ENCODE assay signal across 20 mouse cellular contexts in genomic region chr16:24295626-24296440, GRCm38 (mm10).
DNase-seq lines count a peak whose midpoint lies in the region; ATAC-seq and TF ChIP-seq lines count a peak whose summit lies in the region.
"Had no signal": no experiment of that assay in that cellular context is flagged by ENCODE, and none has a peak within 500 bp of the region (broad histone marks: within the 10 kb centered on the region; RNA-seq: fewer than 3 reads in every experiment).

No protein-coding gene starts in this region.

- no peak for TF ChIP-seq EP300 in liver, embryonic 14.5 days (IDR thresholded peaks at IDR 0.05; ENCODE audit: low read depth)

- H3K9me3 ChIP-seq in liver, embryonic 14.5 days (ENCODE audit: control insufficient read depth, low read length) = no peaks in the 10 kb centered on the region
- no peaks in the 10 kb centered on the region for H3K9me3 ChIP-seq in heart, embryonic 10.5 days
- H3K9me3 ChIP-seq: hindbrain, embryonic 15.5 days; limb, embryonic 15.5 days; midbrain, embryonic 10.5 days; stomach, embryonic 15.5 days had no signal

- H3K4me3 ChIP-seq in liver, embryonic 14.5 days (ENCODE audit: insufficient read depth in 1 of 2, low read depth in 2 of 2, low read length in 2 of 2) = no peak overlapping the region
- H3K4me3 ChIP-seq in heart, embryonic 10.5 days = no peak overlapping the region
- H3K4me3 ChIP-seq: hindbrain, embryonic 15.5 days; limb, embryonic 15.5 days; midbrain, embryonic 10.5 days; stomach, embryonic 15.5 days had no signal

- H3K36me3 ChIP-seq in liver, embryonic 14.5 days (replicated peaks; ENCODE audit: control insufficient read depth, insufficient read depth, low read depth) = no peaks in the 10 kb centered on the region
- H3K36me3 ChIP-seq in heart, embryonic 10.5 days = no peaks in the 10 kb centered on the region
- H3K36me3 ChIP-seq: hindbrain, embryonic 15.5 days; limb, embryonic 15.5 days; midbrain, embryonic 10.5 days; stomach, embryonic 15.5 days had no signal

- H3K4me1 ChIP-seq in liver, embryonic 14.5 days (replicated peaks; ENCODE audit: control insufficient read depth in 2 of 2, insufficient read depth in 2 of 2, low read length in 1 of 2) = no peaks in the 10 kb centered on the region
- peaks cover 9% of the 10 kb centered on the region; the same call in 1 of the 2 replicates for H3K4me1 ChIP-seq in heart, embryonic 10.5 days
- H3K4me1 ChIP-seq: hindbrain, embryonic 15.5 days; limb, embryonic 15.5 days; midbrain, embryonic 10.5 days; stomach, embryonic 15.5 days had no signal

- peak overlapping the region; percentile 31 for H3K4me2 ChIP-seq in liver, embryonic 14.5 days (ENCODE audit: low read depth)
- H3K4me2 ChIP-seq: heart, embryonic 11.5 days; hindbrain, embryonic 15.5 days; limb, embryonic 15.5 days; stomach, embryonic 15.5 days had no signal

- H3K9ac ChIP-seq in liver, embryonic 14.5 days (replicated peaks) = no peak overlapping the region
- H3K9ac ChIP-seq: hindbrain, embryonic 15.5 days; limb, embryonic 15.5 days; stomach, embryonic 15.5 days had no signal

- H3K27me3 ChIP-seq in liver, embryonic 14.5 days (ENCODE audit: control insufficient read depth, insufficient read depth, low read length) = no peaks in the 10 kb centered on the region
- H3K27me3 ChIP-seq in heart, embryonic 10.5 days (ENCODE audit: insufficient read depth, poor library complexity, severe bottlenecking) = no peaks in the 10 kb centered on the region
- H3K27me3 ChIP-seq: hindbrain, embryonic 15.5 days; limb, embryonic 15.5 days; stomach, embryonic 15.5 days had no signal

- H3K27ac ChIP-seq in liver, embryonic 14.5 days = no peak overlapping the region
- H3K27ac ChIP-seq in heart, embryonic 10.5 days = no peak overlapping the region
- H3K27ac ChIP-seq: hindbrain, embryonic 15.5 days; limb, embryonic 15.5 days; midbrain, embryonic 10.5 days; stomach, embryonic 15.5 days had no signal

- TF ChIP-seq CTCF in liver, embryonic 14.5 days (IDR thresholded peaks at IDR 0.05; ENCODE audit: low read depth) = no peak

- 54% methylated on average over 7 of the region's 7 CpGs for WGBS in liver, embryonic 14.5 days (ENCODE audit: insufficient replicate concordance)
- WGBS in heart, embryonic 10.5 days = 44% methylated on average over 7 of the region's 7 CpGs

- ATAC-seq in liver, embryonic 14.5 days (ENCODE audit: insufficient read depth) = no peak
- ATAC-seq: activated CD4-positive, CD25-positive, alpha-beta regulatory T cell, adult 4 months; forebrain, embryonic 14.5 days; lung, postnatal 0 days had no signal

- DNase-seq in liver, embryonic 14.5 days (ENCODE audit: low read depth in 3 of 3, low spot score in 3 of 3) = peak in 2 of 3 experiments; percentile 7 to 9
- DNase-seq in liver = no peak
- DNase-seq in kidney, adult 8-10 months = peak; percentile 5 to 54
- DNase-seq in kidney, postnatal 36 days = peak; percentile 7 to 51
- no peak for DNase-seq in heart, embryonic 10.5 days (ENCODE audit: low spot score)
- DNase-seq in cerebellum, adult 11 months = no peak
- no peak for DNase-seq in frontal cortex, adult 2 months (ENCODE audit: extremely low spot score in 1 of 2, low spot score in 1 of 2)
- DNase-seq: adrenal gland, postnatal 25 days; cerebellum, adult 9-10 months; gastrocnemius, postnatal 10 days; left cerebral cortex, postnatal 4 days; thymus, postnatal 25 days had no signal

Comparison
In these comparisons a context has a peak if more than half of its experiments do, and no peak if none do; other contexts are left out.
1. DNase-seq: peak in liver, embryonic 14.5 days (2 of 3), kidney, adult 8-10 months (2 of 2) and kidney, postnatal 36 days (2 of 2); none in liver (single experiment), heart, embryonic 10.5 days (single experiment), cerebellum, adult 11 months (single experiment) and frontal cortex, adult 2 months (0 of 2).